Mouse (Mus musculus) layer of hippocampus, postnatal 10 days (tissue): ENCODE measurements around the gene Cldn34a. TPM values are rescaled to one million over a fixed set of nuclear protein-coding genes. Genes with fewer than 3 reads are reported as not detected.
"Not testable (repeated sequence)": the region's sequence is repeated elsewhere in the genome, so short reads cannot be mapped to it uniquely, and the experiment has no call there.

Experiments used
- DNase-seq, 2 experiments: peaks; one replicate each; pipeline ENCODE4 v3.0.0; 2021; ENCODE audit warnings: low spot score in 2 of 2
- long read RNA-seq: library from polyadenylated mRNA; stranded (forward); transcript quantifications from one replicate; pipeline ENCODE4 v2.0.0, GENCODE M21; 2023
- total RNA-seq, 2 experiments: library from RNA; stranded (reverse); gene quantifications; 2 replicates each; pipeline ENCODE4 v1.2.3; 2021

Gene Cldn34a
- not detected for total RNA-seq
- long read RNA-seq = 0 reads

GRCm38 (mm10) chrX:152563034-152563433 lies at the start of gene Cldn34a:
Cldn34a (plus strand) TSS chrX:152563334.
- DNase-seq = no peak

GRCm38 (mm10) chrX:152518611-152519010 lies 44.5 kb upstream of the Cldn34a start:
- not testable (repeated sequence) for DNase-seq

GRCm38 (mm10) chrX:152545736-152546135 lies 17.4 kb upstream of the Cldn34a start:
- no peak for DNase-seq

GRCm38 (mm10) chrX:152548180-152548579 lies 15.0 kb upstream of the Cldn34a start:
- DNase-seq = no peak

- no peak for DNase-seq
Observed at GRCm38 (mm10) chrX:152557446-152557845, 5.7 kb upstream of the Cldn34a start.

Other genes starting within 250 kb of the Cldn34a start
- gene Kantr, start 235.8 kb upstream of the Cldn34a start, total RNA-seq = 10 to 100 TPM; 40.5 to 48.6 TPM
- gene Tspyl2, start 220.9 kb upstream of the Cldn34a start, total RNA-seq = 10 to 100 TPM; 68.6 to 71.2 TPM
- gene Gpr173, start 194.6 kb upstream of the Cldn34a start, total RNA-seq = 10 to 100 TPM; 22.7 to 24.0 TPM
- gene Shroom2, start 206.1 kb downstream of the Cldn34a start, total RNA-seq = 100 to 1,000 TPM; 157 to 167 TPM
- under 1 TPM in 1 of 2 experiments, not detected in 1; 0.36 TPM for gene Gpr143, start 218.6 kb downstream of the Cldn34a start, total RNA-seq